Mouse (Mus musculus) gastrocnemius, adult 2 months (tissue): ENCODE data around the gene Stxbp1. TPM values are rescaled to one million over a fixed set of nuclear protein-coding genes. Genes with fewer than 3 reads are reported as not detected.
"Not testable (repeated sequence)": the region's sequence is repeated elsewhere in the genome, so short reads cannot be mapped to it uniquely, and the experiment has no call there.

ENCODE experiments used
- DNase-seq: peaks from one replicate; pipeline ENCODE4 v3.0.0; 2022
- H3K27ac ChIP-seq: fragments of 200-600 bp; 2 replicates; pipeline ENCODE4 v1.8.1; 2022; ENCODE audit warnings: mild to moderate bottlenecking
- H3K4me3 ChIP-seq: fragments of 200-600 bp; 2 replicates; pipeline ENCODE4 v1.8.1; 2022; ENCODE audit warnings: mild to moderate bottlenecking, moderate library complexity
- CTCF ChIP-seq: fragments of 200-600 bp; IDR thresholded peaks from 2 replicates; pipeline ENCODE4 v1.8.1; 2022; ENCODE audit warnings: antibody characterized with exemption, mild to moderate bottlenecking, moderate library complexity
- intact Hi-C: fragments of 180-260 bp; cut with DNase I; formaldehyde crosslinking; loops from one replicate; pipeline ENCODE4 v1.15.1; 2025
- total RNA-seq, 2 experiments: library from RNA; stranded (reverse); gene quantifications; 2 replicates each; pipeline ENCODE4 v1.2.3; 2021

Gene Stxbp1
- total RNA-seq, 2 experiments from 2014 or later = 2.0 to 3.9 TPM

DNA sequence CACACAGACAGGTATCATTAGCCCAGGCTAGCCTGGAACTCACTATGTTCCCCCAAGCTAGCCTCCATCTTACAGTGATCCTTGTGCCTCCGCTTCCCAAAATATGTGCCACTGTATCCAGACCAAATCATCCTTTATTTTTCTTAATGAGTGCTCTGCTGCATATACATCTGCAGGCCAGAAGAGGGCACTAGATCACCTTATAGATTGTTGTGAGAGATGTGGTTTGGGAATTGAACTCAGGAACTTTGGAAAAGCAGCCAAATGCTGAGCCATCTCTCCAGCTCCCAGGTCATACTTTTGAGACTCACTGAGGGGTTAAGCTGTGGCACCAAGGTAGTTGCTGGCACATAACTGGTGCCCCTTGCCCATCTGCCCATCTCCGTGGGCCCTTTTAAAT lies 17.7 kb upstream of the Stxbp1 start:
- DNase-seq = no peak
- TF ChIP-seq CTCF = peak; percentile 87; the same call in 1 of the 2 replicates
- intact Hi-C loops = loop anchor here (2.0 kb wide), 2 partner anchors 48 to 64 kb away; no protein-coding TSS in a partner anchor
- Histone ChIP-seq H3K4me3 (no peak overlapping the region), H3K27ac (no peak overlapping the region)

DNA sequence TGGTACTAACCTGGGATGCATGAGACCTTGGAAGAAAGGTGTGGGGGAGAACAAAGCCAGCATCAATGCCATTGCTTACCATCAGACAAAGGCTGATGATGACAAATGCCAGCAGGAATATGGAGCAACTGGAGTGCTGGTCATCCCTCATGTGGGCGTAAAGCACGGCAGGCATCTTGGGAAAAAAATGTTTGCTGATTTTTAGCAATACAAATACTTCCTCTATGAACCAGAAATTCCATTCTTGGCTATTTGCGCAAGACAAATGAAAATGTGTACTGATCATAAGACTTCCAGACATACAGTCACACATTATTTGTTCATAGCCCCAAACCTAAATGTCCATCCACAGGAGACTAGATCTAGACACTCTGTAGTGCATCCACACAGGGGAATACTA lies 16.3 kb upstream of the Stxbp1 start:
- intact Hi-C loops = no loop called here
- Histone ChIP-seq H3K4me3 (no peak overlapping the region), H3K27ac (no peak overlapping the region)
- no peak for TF ChIP-seq CTCF
- peak; percentile 5 for DNase-seq

DNA sequence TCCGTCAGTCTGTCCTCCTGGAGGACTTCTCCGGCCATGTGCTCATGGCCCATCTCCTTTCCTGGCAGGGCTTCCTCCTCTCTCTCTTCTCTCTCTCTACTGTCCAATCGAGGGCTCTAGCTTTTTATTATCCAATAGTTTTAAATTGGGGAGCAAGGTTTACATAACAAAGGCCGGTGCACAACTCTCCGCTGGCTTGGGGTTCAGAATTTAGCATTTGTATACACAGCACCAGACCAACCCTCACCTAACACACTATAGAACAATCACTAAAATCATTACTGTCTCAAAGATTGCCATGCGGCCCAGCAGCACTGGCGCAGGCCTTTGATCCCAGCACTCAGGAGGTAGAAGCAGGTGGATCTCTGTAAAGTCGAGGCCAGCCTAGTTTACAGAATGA lies 13.8 kb upstream of the Stxbp1 start:
- TF ChIP-seq CTCF = no peak
- intact Hi-C loops = loop anchor here (1.0 kb wide), 1 partner anchor 67 kb away; no protein-coding TSS in a partner anchor
- no peak for DNase-seq
- Histone ChIP-seq H3K27ac (no peak overlapping the region), H3K4me3 (no peak overlapping the region)

DNA sequence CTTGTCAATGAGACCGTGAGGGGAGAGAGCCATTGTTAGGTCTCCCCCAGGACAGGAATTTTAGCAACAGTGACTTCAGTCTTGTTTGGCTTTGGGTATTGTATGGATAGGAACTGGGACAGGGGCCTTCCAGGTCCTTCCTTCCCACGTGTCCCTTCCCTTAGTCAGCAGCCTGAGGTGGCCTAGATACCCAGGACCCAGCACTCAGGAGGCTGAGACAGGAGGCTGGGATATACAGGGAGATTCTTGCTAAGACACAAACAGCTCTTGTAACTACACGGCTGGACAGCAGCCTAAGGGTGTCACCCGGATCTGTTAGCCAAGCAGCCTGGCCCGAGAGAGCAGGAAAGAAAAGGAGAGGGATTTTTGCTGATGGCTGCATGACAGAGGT lies 12.6 kb upstream of the Stxbp1 start:
- peak; percentile 68 for DNase-seq
- intact Hi-C loops = loop anchor here (1.0 kb wide), 1 partner anchor 68 kb away; no protein-coding TSS in a partner anchor
- Histone ChIP-seq H3K27ac (peak overlapping the region; percentile 56), H3K4me3 (no peak overlapping the region)
- TF ChIP-seq CTCF = no peak

DNA sequence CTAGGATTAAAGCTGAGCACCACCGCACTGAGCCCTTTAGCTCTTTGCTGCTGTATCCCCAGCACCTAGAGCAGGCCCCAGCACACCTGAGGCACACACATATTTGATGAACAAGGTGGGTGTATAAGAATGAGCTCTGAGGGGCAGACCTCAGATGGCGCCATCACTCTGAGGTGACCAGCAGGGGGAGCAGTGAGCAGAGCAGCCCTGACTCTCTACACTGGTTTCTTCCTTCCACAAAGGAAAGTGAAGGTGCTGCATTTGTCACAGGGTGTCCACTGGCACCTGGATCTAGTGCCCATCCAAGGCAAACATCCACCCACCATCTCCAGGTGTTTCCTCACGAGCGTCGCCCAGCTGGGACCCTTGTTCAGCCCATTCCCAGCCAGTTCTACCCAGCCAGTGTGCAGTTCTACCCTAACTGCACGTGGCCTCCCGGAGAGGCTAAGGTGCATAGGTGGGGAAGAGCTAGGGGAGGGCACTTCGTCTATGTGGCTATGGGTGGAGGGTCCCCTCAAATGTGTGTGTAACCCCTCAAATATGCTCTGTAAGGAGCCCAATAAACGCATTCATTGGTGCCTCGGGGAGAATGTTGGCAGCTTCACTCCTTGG lies 12.1 kb upstream of the Stxbp1 start:
- DNase-seq = peak; percentile 63
- peak overlapping the region; percentile 56 for H3K27ac ChIP-seq
- intact Hi-C loops = no loop called here

DNA sequence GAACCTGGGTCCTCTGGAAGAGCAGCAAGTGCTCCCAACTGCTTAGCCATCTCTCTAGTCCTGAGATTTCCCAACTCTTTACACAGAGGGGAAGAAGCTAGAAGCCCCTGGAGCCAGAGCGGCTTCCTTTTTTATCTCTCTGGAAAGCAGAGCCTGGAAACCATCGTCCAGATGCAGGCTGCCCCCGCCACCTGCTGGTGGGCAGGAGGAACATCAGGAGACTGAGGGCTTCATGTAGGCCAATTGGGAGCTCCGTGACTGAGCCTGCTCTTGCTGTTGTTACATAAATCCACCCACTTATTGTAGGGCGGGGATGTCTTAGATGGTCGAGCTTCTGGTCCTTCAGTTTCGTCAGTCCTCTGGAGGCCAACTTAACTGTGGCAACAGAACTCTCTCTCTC lies 10.5 kb upstream of the Stxbp1 start:
- TF ChIP-seq CTCF = peak; percentile 99; the same call in 1 of the 2 replicates
- Histone ChIP-seq H3K27ac (peak overlapping the region; percentile 62), H3K4me3 (no peak overlapping the region)
- DNase-seq = peak; percentile 88
- intact Hi-C loops = loop anchor here (1.0 kb wide), 1 partner anchor 143 kb away; no protein-coding TSS in a partner anchor

More for the DNA sequence above, 12.1 kb upstream of the Stxbp1 start:
- no peak overlapping the region for H3K4me3 ChIP-seq
- peak; percentile 87 for TF ChIP-seq CTCF

DNA sequence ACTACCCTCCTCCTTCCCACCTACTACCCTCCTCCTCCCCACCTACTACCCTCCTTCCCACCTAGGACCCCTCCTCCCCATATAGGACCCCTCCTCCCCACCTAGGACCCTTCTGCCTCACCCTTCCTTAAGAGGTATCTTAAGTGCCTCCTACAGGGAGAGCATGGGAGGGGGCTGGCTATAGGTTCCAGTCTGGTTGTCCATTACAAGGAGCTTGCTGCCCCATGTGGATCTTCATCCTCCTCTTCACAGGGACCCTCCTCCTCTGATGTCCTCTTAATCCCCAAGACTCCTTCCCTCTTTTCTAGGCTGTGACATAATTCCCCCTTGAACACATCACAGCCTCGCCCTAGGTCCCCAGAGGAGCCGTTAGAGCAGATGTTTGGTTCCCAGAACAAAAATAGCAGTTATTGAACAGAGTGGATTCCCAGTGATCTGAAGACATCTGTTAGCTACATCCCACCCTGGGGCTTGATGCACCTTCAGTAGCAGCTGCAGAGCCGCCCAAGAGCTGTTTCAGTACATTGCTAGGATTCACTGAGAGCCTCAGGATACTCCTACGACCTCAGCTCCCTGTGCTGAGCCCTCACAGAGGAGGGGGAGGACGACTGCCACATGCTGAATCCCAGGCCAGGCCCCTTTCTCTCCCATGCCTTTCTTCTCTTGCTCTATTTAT lies 8.9 kb upstream of the Stxbp1 start:
- Histone ChIP-seq H3K4me3 (no peak overlapping the region), H3K27ac (peak overlapping the region; percentile 51)
- no peak for TF ChIP-seq CTCF
- intact Hi-C loops = no loop called here
- peak; percentile 28 for DNase-seq

DNA sequence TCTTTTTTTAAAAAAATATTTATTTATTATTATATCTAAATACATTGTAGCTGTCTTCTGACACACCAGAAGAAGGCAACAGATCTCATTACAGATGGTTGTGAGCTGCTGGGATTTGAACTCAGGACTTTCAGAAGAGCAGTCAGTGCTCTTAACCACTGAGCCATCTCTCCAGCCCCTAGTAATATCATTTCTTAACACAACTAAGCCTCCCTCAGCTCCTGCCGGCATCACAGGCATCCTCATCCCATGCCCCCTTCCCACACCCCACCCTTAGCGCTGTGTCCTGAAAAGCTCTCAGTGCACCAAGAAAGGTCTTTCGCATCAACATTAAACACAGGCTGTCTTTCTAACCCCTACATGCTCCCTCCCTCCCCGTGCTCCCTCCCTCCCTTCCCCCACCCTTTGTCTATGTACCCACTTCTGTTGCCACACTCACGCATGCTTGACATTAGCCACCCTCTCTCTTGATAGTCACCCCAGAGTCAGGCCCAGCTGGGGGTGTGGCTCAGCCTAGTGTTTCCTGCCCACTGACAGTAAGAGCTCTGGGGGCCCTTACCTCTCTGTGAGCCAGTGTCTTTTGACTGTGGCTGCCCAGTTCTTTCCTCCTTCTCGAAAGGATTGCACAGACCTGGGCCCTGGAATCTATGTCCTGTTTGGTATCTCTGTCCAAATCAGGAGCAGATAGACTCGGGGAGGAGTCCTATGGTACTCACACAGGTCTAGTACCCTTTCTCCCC lies 8.2 kb upstream of the Stxbp1 start:
- intact Hi-C loops = no loop called here
- Histone ChIP-seq H3K4me3 (no peak overlapping the region), H3K27ac (0 out of 2 replicates have a peak overlapping the region, but pooled peaks have one; percentile 20)
- peak; percentile 11 for DNase-seq
- no peak for TF ChIP-seq CTCF

DNA sequence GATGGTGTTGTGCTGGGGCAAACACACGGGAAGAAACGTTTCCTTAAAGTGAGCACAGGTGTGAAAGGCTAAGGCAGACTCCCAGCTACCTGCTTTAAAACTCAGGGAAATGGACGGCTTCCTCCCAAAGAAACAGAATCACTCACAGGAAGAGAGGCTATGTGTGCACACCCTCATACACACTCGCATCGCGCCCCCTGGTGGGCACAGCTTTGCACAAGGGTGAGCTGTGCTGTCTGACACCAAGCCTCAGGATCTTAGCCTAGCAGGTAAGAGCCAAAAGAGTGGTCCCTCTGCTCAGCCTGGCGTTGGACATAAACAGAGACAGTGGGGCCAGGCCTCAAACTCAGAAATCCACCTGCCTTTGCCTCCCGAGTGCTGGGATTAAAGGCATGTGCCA lies 7.2 kb upstream of the Stxbp1 start:
- TF ChIP-seq CTCF = peak; percentile 93
- Histone ChIP-seq H3K27ac (no peak overlapping the region), H3K4me3 (no peak overlapping the region)
- intact Hi-C loops = loop anchor here (1.0 kb wide), 2 partner anchors 33 to 75 kb away; no protein-coding TSS in a partner anchor
- peak; percentile 94 for DNase-seq

DNA sequence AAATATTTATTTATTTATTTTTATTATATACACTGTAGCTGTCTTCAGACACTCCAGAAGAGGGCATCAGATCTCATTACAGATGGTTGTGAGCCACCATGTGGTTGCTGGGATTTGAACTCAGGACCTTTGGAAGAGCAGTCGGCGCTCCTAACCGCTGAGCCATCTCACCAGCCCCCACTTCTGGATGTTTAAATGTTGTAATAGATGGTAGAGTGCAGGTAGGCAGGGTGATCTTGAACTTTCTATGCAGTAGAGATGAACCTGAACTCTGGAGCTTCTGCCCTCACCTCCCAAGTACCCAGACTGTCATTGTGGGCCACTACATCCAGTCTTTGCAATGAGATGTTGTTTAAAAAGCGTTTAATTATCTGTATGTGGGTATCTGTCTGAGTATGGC lies 6.7 kb upstream of the Stxbp1 start:
- H3K27ac ChIP-seq, H3K4me3 ChIP-seq: not testable (repeated sequence)
- intact Hi-C loops = loop anchor here (1.0 kb wide), 2 partner anchors 32 to 74 kb away; no protein-coding TSS in a partner anchor
- peak; percentile 0 for DNase-seq

DNA sequence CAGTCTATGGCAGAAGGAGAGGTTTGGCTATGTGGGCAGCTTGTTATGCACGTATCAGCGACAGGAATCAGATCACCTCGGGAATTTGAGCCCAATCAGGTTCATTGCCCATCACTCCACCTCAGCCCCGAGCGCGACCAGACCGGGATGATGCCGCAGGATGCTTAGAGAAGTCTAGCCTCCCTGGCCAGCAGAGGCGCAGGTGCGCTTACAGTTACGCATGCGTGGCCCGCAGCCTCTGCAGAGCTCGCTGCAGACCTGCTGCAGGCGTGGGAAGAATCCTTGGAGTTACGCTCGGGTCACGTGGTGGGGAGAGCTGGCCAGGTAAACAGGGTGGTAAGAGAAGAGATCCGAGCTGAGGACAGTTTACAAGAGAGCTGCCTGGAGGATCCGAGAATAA lies 5.1 kb upstream of the Stxbp1 start:
- TF ChIP-seq CTCF = peak; percentile 19; the same call in 1 of the 2 replicates
- H3K27ac ChIP-seq = no peak overlapping the region
- H3K4me3 ChIP-seq = no peak overlapping the region
- intact Hi-C loops = no loop called here
- DNase-seq = peak; percentile 40

DNA sequence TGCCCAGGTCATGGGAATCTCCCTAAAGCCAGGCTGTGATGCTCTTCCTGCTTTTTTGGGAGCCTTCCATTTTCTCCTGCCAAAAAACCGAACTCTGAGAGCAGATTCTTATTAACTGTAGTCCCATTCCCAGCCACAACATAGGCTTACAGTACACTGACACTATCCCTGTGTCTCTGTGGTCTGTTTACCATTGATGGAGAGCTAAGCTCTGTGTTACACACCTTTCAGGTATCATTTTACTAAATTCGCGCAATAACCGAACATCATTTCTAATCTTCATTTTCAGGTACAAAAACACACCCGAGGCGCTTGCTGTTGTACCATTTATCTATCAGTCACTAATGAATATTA lies 400 bp upstream of the Stxbp1 start:
- Histone ChIP-seq H3K4me3 (peak overlapping the region; percentile 96), H3K27ac (peak overlapping the region; percentile 71)
- intact Hi-C loops = no loop called here
- no peak for DNase-seq
- no peak for TF ChIP-seq CTCF
